Mouse (Mus musculus): Measurements from ENCODE around the gene Muc20. TPM values are rescaled to one million over a fixed set of nuclear protein-coding genes. Genes with fewer than 3 reads are reported as not detected.

The Muc20 gene
- total RNA-seq (2014; rRNA removed) (not detected in 2 replicates), polyA plus RNA-seq (2015; fragmentation: Nextera tagmentation; extraction: Ambion mirVana) (not detected in 2 replicates)

- WGBS, result 87% methylated on average over 3 of the region's 3 CpGs
- DNase-seq, result no peak
- no peak within 1 kb of the TSS for H3K27ac ChIP-seq (ENCODE audit: low read depth, low read length)
- no peaks in the 10 kb centered on the region for H3K4me1 ChIP-seq (ENCODE audit: insufficient read depth)
- H3K27me3 ChIP-seq (ENCODE audit: insufficient read depth, low read length), result no peaks in the 10 kb centered on the region
- H3K4me3 ChIP-seq (ENCODE audit: low read depth, low read length), result no peak within 1 kb of the TSS
- no peak for TF ChIP-seq CTCF (IDR thresholded peaks at IDR 0.05; ENCODE audit: low read depth)
- ATAC-seq, result no peak
- H3K9ac ChIP-seq, result no peak within 1 kb of the TSS
- no peaks in the 10 kb centered on the region for H3K9me3 ChIP-seq (ENCODE audit: low read length)
- no peaks in the 10 kb centered on the region for H3K36me3 ChIP-seq (ENCODE audit: insufficient read depth)
- H3K4me2 ChIP-seq (ENCODE audit: low read depth), result no peak within 1 kb of the TSS
Measured at GRCm38 (mm10) chr16:32797426-32797689, at the start of gene Muc20. Muc20 (minus strand) TSS chr16:32797435.

GRCm38 (mm10) chr16:32831501-32831900 lies 34.3 kb upstream of the Muc20 start:
- H3K4me2 ChIP-seq (ENCODE audit: low read depth), result no peak overlapping the region
- DNase-seq, result no peak
- 82% methylated on average over 4 of the region's 4 CpGs for WGBS

GRCm38 (mm10) chr16:32829104-32829503 lies 31.9 kb upstream of the Muc20 start:
- 95% methylated on average over 11 of the region's 11 CpGs for WGBS
- Histone ChIP-seq H3K4me2 (ENCODE audit: low read depth) (no peak overlapping the region), H3K4me1 (ENCODE audit: insufficient read depth) (no peaks in the 10 kb centered on the region), H3K36me3 (ENCODE audit: insufficient read depth) (peaks cover 61% of the 10 kb centered on the region), H3K4me3 (ENCODE audit: low read depth, low read length) (no peak overlapping the region), H3K27me3 (ENCODE audit: insufficient read depth, low read length) (no peaks in the 10 kb centered on the region), H3K9ac (no peak overlapping the region), H3K27ac (ENCODE audit: low read depth, low read length) (no peak overlapping the region), H3K9me3 (ENCODE audit: low read length) (no peaks in the 10 kb centered on the region)
- DNase-seq, result no peak
- no peak for TF ChIP-seq CTCF (IDR thresholded peaks at IDR 0.05; ENCODE audit: low read depth)
- ATAC-seq, result no peak

More at GRCm38 (mm10) chr16:32831501-32831900, 34.3 kb upstream of the Muc20 start:
- Histone ChIP-seq H3K36me3 (ENCODE audit: insufficient read depth) (peaks cover 58% of the 10 kb centered on the region), H3K9ac (no peak overlapping the region), H3K4me1 (ENCODE audit: insufficient read depth) (no peaks in the 10 kb centered on the region), H3K9me3 (ENCODE audit: low read length) (no peaks in the 10 kb centered on the region), H3K27ac (ENCODE audit: low read depth, low read length) (no peak overlapping the region), H3K27me3 (ENCODE audit: insufficient read depth, low read length) (no peaks in the 10 kb centered on the region), H3K4me3 (ENCODE audit: low read depth, low read length) (no peak overlapping the region)
- no peak for ATAC-seq
- TF ChIP-seq CTCF (IDR thresholded peaks at IDR 0.05; ENCODE audit: low read depth), result no peak

GRCm38 (mm10) chr16:32826521-32826920 lies 29.3 kb upstream of the Muc20 start:
- H3K9me3 ChIP-seq (ENCODE audit: low read length), result no peaks in the 10 kb centered on the region
- no peak for DNase-seq
- ATAC-seq, result no peak
- no peak overlapping the region for H3K27ac ChIP-seq (ENCODE audit: low read depth, low read length)
- TF ChIP-seq CTCF (IDR thresholded peaks at IDR 0.05; ENCODE audit: low read depth), result no peak
- H3K9ac ChIP-seq, result no peak overlapping the region
- peaks cover 74% of the 10 kb centered on the region for H3K36me3 ChIP-seq (ENCODE audit: insufficient read depth)
- 97% methylated on average over 11 of the region's 11 CpGs for WGBS
- no peak overlapping the region for H3K4me3 ChIP-seq (ENCODE audit: low read depth, low read length)
- H3K27me3 ChIP-seq (ENCODE audit: insufficient read depth, low read length), result no peaks in the 10 kb centered on the region
- no peak overlapping the region for H3K4me2 ChIP-seq (ENCODE audit: low read depth)
- no peaks in the 10 kb centered on the region for H3K4me1 ChIP-seq (ENCODE audit: insufficient read depth)

- ATAC-seq (no peak), DNase-seq (no peak)
- Histone ChIP-seq H3K9ac (no peak overlapping the region), H3K9me3 (ENCODE audit: low read length) (no peaks in the 10 kb centered on the region), H3K4me2 (ENCODE audit: low read depth) (no peak overlapping the region), H3K27me3 (ENCODE audit: insufficient read depth, low read length) (no peaks in the 10 kb centered on the region), H3K4me1 (ENCODE audit: insufficient read depth) (no peaks in the 10 kb centered on the region), H3K4me3 (ENCODE audit: low read depth, low read length) (no peak overlapping the region), H3K27ac (ENCODE audit: low read depth, low read length) (no peak overlapping the region), H3K36me3 (ENCODE audit: insufficient read depth) (peaks cover 80% of the 10 kb centered on the region)
- 83% methylated on average over 12 of the region's 12 CpGs for WGBS
- no peak for TF ChIP-seq CTCF (IDR thresholded peaks at IDR 0.05; ENCODE audit: low read depth)
Measured at GRCm38 (mm10) chr16:32825380-32825779, 28.1 kb upstream of the Muc20 start.

- H3K27ac ChIP-seq (ENCODE audit: low read depth, low read length), result no peak overlapping the region
- no peak overlapping the region for H3K9ac ChIP-seq
- no peak for DNase-seq
- ATAC-seq, result no peak
- no peak overlapping the region for H3K4me2 ChIP-seq (ENCODE audit: low read depth)
- no peaks in the 10 kb centered on the region for H3K27me3 ChIP-seq (ENCODE audit: insufficient read depth, low read length)
- no peak for TF ChIP-seq CTCF (IDR thresholded peaks at IDR 0.05; ENCODE audit: low read depth)
- H3K36me3 ChIP-seq (ENCODE audit: insufficient read depth), result peaks cover 76% of the 10 kb centered on the region
- WGBS, result 93% methylated on average over 13 of the region's 13 CpGs
- no peak overlapping the region for H3K4me3 ChIP-seq (ENCODE audit: low read depth, low read length)
- no peaks in the 10 kb centered on the region for H3K9me3 ChIP-seq (ENCODE audit: low read length)
- no peaks in the 10 kb centered on the region for H3K4me1 ChIP-seq (ENCODE audit: insufficient read depth)
Measured at GRCm38 (mm10) chr16:32824061-32824460, 26.8 kb upstream of the Muc20 start.

- 89% methylated on average over 8 of the region's 8 CpGs for WGBS
- Histone ChIP-seq H3K27ac (ENCODE audit: low read depth, low read length) (no peak overlapping the region), H3K36me3 (ENCODE audit: insufficient read depth) (peaks cover 70% of the 10 kb centered on the region), H3K4me1 (ENCODE audit: insufficient read depth) (no peaks in the 10 kb centered on the region), H3K4me3 (ENCODE audit: low read depth, low read length) (no peak overlapping the region), H3K27me3 (ENCODE audit: insufficient read depth, low read length) (no peaks in the 10 kb centered on the region), H3K4me2 (ENCODE audit: low read depth) (no peak overlapping the region), H3K9me3 (ENCODE audit: low read length) (no peaks in the 10 kb centered on the region), H3K9ac (no peak overlapping the region)
- no peak for ATAC-seq
- no peak for DNase-seq
- no peak for TF ChIP-seq CTCF (IDR thresholded peaks at IDR 0.05; ENCODE audit: low read depth)
Measured at GRCm38 (mm10) chr16:32823487-32823886, 26.3 kb upstream of the Muc20 start.

- peaks cover 68% of the 10 kb centered on the region for H3K36me3 ChIP-seq (ENCODE audit: insufficient read depth)
- H3K9ac ChIP-seq, result no peak overlapping the region
- TF ChIP-seq CTCF (IDR thresholded peaks at IDR 0.05; ENCODE audit: low read depth), result no peak
- no peak for DNase-seq
- H3K4me2 ChIP-seq (ENCODE audit: low read depth), result no peak overlapping the region
- H3K27me3 ChIP-seq (ENCODE audit: insufficient read depth, low read length), result no peaks in the 10 kb centered on the region
- H3K4me3 ChIP-seq (ENCODE audit: low read depth, low read length), result no peak overlapping the region
- WGBS, result 87% methylated on average over 5 of the region's 5 CpGs
- ATAC-seq, result no peak
- no peaks in the 10 kb centered on the region for H3K9me3 ChIP-seq (ENCODE audit: low read length)
- no peak overlapping the region for H3K27ac ChIP-seq (ENCODE audit: low read depth, low read length)
- no peaks in the 10 kb centered on the region for H3K4me1 ChIP-seq (ENCODE audit: insufficient read depth)
Measured at GRCm38 (mm10) chr16:32822881-32823280, 25.6 kb upstream of the Muc20 start.

All from forebrain, postnatal 0 days (tissue).